11 mouse cellular contexts compared by ENCODE assay signal in the genomic region with DNA sequence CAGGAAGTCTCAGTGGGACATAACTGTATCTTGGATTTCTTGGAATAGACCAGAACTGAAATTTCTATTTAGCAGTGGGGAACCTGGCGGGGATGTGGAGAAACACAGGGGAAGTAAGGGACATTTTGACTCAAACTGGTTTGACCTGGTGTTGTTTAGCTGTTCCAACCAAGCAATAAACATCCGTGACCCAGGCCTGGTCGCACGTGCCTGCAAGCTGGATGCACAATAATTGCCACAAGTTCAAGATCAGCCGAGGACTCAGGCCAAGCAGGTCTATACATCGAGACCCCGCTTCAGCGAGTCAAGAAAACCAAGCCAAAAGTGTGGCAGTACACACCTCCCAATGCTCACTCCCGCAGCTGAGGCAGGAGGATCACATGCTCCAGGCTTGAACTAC. TPM values are rescaled to one million over a fixed set of nuclear protein-coding genes. Genes with fewer than 3 reads are reported as not detected.
DNase-seq lines count a peak whose midpoint lies in the region; ATAC-seq lines count a peak whose summit lies in the region.
"Had no signal": no experiment of that assay in that cellular context is flagged by ENCODE, and none has a peak within 500 bp of the region (broad histone marks: within the 10 kb centered on the region; RNA-seq: fewer than 3 reads in every experiment).

No protein-coding gene starts in this region.

- peak overlapping the region; percentile 37 for H3K4me3 ChIP-seq in hindbrain, embryonic 10.5 days
- H3K4me3 ChIP-seq in hindbrain, embryonic 11.5 days (ENCODE audit: low read depth, low read length): no peak overlapping the region
- H3K4me3 ChIP-seq in embryonic facial prominence, embryonic 12.5 days: peak overlapping the region; percentile 31; the same call in 1 of the 2 replicates
- H3K4me3 ChIP-seq in hindbrain, embryonic 15.5 days: peak overlapping the region; percentile 27; the same call in 1 of the 2 replicates
- peak overlapping the region; percentile 30 for H3K4me3 ChIP-seq in midbrain, embryonic 16.5 days (ENCODE audit: low read depth, low read length)

- no peak overlapping the region for H3K9ac ChIP-seq in hindbrain, embryonic 11.5 days (ENCODE audit: low read depth, low read length)
- H3K9ac ChIP-seq in embryonic facial prominence, embryonic 12.5 days: no peak overlapping the region
- no peak overlapping the region for H3K9ac ChIP-seq in hindbrain, embryonic 15.5 days
- peak overlapping the region; percentile 48; the same call in 1 of the 2 replicates for H3K9ac ChIP-seq in midbrain, embryonic 16.5 days (ENCODE audit: low read depth, low read length)
- H3K9ac ChIP-seq: lung, embryonic 15.5 days had no signal

- H3K9me3 ChIP-seq in hindbrain, embryonic 10.5 days: peaks cover 5% of the 10 kb centered on the region; the same call in 1 of the 2 replicates
- no peaks in the 10 kb centered on the region for H3K9me3 ChIP-seq in hindbrain, embryonic 11.5 days (ENCODE audit: control insufficient read depth, low read length)
- no peaks in the 10 kb centered on the region for H3K9me3 ChIP-seq in embryonic facial prominence, embryonic 12.5 days
- H3K9me3 ChIP-seq in hindbrain, embryonic 15.5 days: no peaks in the 10 kb centered on the region
- H3K9me3 ChIP-seq in midbrain, embryonic 16.5 days (replicated peaks; ENCODE audit: control insufficient read depth, low read length, poor library complexity, severe bottlenecking): no peaks in the 10 kb centered on the region
- H3K9me3 ChIP-seq: lung, embryonic 15.5 days had no signal

- peak overlapping the region; percentile 13 for H3K27ac ChIP-seq in hindbrain, embryonic 10.5 days
- no peak overlapping the region for H3K27ac ChIP-seq in hindbrain, embryonic 11.5 days (ENCODE audit: low read depth, low read length)
- peak overlapping the region; percentile 36; the same call in 1 of the 2 replicates for H3K27ac ChIP-seq in embryonic facial prominence, embryonic 12.5 days
- peak overlapping the region; percentile 25; the same call in 1 of the 2 replicates for H3K27ac ChIP-seq in hindbrain, embryonic 15.5 days (replicated peaks)
- peak overlapping the region; percentile 68 for H3K27ac ChIP-seq in midbrain, embryonic 16.5 days (ENCODE audit: low read length)
- H3K27ac ChIP-seq: lung, embryonic 15.5 days had no signal

- peaks cover 18% of the 10 kb centered on the region for H3K4me1 ChIP-seq in hindbrain, embryonic 10.5 days (replicated peaks)
- H3K4me1 ChIP-seq in hindbrain, embryonic 11.5 days (replicated peaks; ENCODE audit: control insufficient read depth, insufficient read depth, low read length): no peaks in the 10 kb centered on the region
- H3K4me1 ChIP-seq in embryonic facial prominence, embryonic 12.5 days: peaks cover 7% of the 10 kb centered on the region; the same call in 1 of the 2 replicates
- peaks cover 10% of the 10 kb centered on the region for H3K4me1 ChIP-seq in hindbrain, embryonic 15.5 days (replicated peaks)
- H3K4me1 ChIP-seq in midbrain, embryonic 16.5 days (ENCODE audit: control insufficient read depth, insufficient read depth, low read length): peaks cover 9% of the 10 kb centered on the region

- ATAC-seq in hindbrain, embryonic 11.5 days (ENCODE audit: low FRiP score): no peak
- ATAC-seq in embryonic facial prominence, embryonic 12.5 days (ENCODE audit: insufficient number of reproducible peaks, insufficient read depth, low FRiP score, low TSS enrichment): no peak
- no peak for ATAC-seq in hindbrain, embryonic 15.5 days (ENCODE audit: low FRiP score, low read depth)
- ATAC-seq in midbrain, embryonic 16.5 days: peak; percentile 1; the same call in 1 of the 2 replicates

- WGBS in hindbrain, embryonic 10.5 days: 53% methylated on average over 9 of the region's 9 CpGs
- 56% methylated on average over 9 of the region's 9 CpGs for WGBS in hindbrain, embryonic 11.5 days
- WGBS in embryonic facial prominence, embryonic 12.5 days: 50% methylated on average over 9 of the region's 9 CpGs
- WGBS in hindbrain, embryonic 15.5 days: 48% methylated on average over 9 of the region's 9 CpGs
- 54% methylated on average over 9 of the region's 9 CpGs for WGBS in midbrain, embryonic 16.5 days

- H3K4me2 ChIP-seq in hindbrain, embryonic 11.5 days (replicated peaks; ENCODE audit: low read depth, low read length): no peak overlapping the region
- H3K4me2 ChIP-seq in embryonic facial prominence, embryonic 12.5 days (replicated peaks): peak overlapping the region; percentile 37
- peak overlapping the region; percentile 44 for H3K4me2 ChIP-seq in hindbrain, embryonic 15.5 days
- peak overlapping the region; percentile 50 for H3K4me2 ChIP-seq in midbrain, embryonic 16.5 days (ENCODE audit: low read length)

- no peak for DNase-seq in hindbrain, embryonic 10.5 days (ENCODE audit: low spot score)
- no peak for DNase-seq in hindbrain, embryonic 11.5 days (ENCODE audit: low spot score)
- no peak for DNase-seq in thymus, adult 18-20 months
- DNase-seq in ovary, postnatal 14 days (ENCODE audit: low spot score): no peak
- DNase-seq in layer of hippocampus, postnatal 36 days: no peak
- DNase-seq: gastrocnemius, postnatal 25 days had no signal

- H3K27me3 ChIP-seq in hindbrain, embryonic 10.5 days (ENCODE audit: insufficient read depth, poor library complexity, severe bottlenecking): peaks cover 22% of the 10 kb centered on the region
- no peaks in the 10 kb centered on the region for H3K27me3 ChIP-seq in hindbrain, embryonic 11.5 days (ENCODE audit: control insufficient read depth, insufficient read depth, low read length)
- 0 out of 2 replicates have a peak, but pooled peaks cover 6% of the 10 kb centered on the region for H3K27me3 ChIP-seq in embryonic facial prominence, embryonic 12.5 days
- H3K27me3 ChIP-seq in hindbrain, embryonic 15.5 days: no peaks in the 10 kb centered on the region; the same call in 1 of the 2 replicates
- no peaks in the 10 kb centered on the region for H3K27me3 ChIP-seq in midbrain, embryonic 16.5 days (ENCODE audit: control insufficient read depth, insufficient read depth, low read depth, low read length)
- H3K27me3 ChIP-seq: lung, embryonic 15.5 days had no signal

- no peaks in the 10 kb centered on the region for H3K36me3 ChIP-seq in hindbrain, embryonic 10.5 days
- no peaks in the 10 kb centered on the region for H3K36me3 ChIP-seq in hindbrain, embryonic 11.5 days (ENCODE audit: control insufficient read depth, insufficient read depth, low read length)
- H3K36me3 ChIP-seq in embryonic facial prominence, embryonic 12.5 days: no peaks in the 10 kb centered on the region
- no peaks in the 10 kb centered on the region for H3K36me3 ChIP-seq in hindbrain, embryonic 15.5 days
- no peaks in the 10 kb centered on the region for H3K36me3 ChIP-seq in midbrain, embryonic 16.5 days (ENCODE audit: control insufficient read depth, insufficient read depth, low read length)
- H3K36me3 ChIP-seq: lung, embryonic 15.5 days had no signal

RNA-seq across cellular contexts. Expression of a gene that starts 15.5 kb away (rescaled TPM):
- polyA plus RNA-seq in hindbrain, embryonic 10.5 days (2016; fragmentation: Nextera tagmentation; extraction: Ambion mirVana): 7.2 and 8.8 TPM in 2 replicates
- 13.4 and 14.7 TPM in 2 replicates for polyA plus RNA-seq in hindbrain, embryonic 11.5 days (2014; fragmentation: Nextera tagmentation; extraction: Ambion mirVana)
- 13.1 and 14.9 TPM in 2 replicates for polyA plus RNA-seq in embryonic facial prominence, embryonic 12.5 days (2016; fragmentation: Nextera tagmentation; extraction: Ambion mirVana)
- 18.9 and 19.2 TPM in 2 replicates for polyA plus RNA-seq in hindbrain, embryonic 15.5 days (2015; fragmentation: Nextera tagmentation; extraction: Ambion mirVana)
- 13.6 and 15.0 TPM in 2 replicates for polyA plus RNA-seq in midbrain, embryonic 16.5 days (2015; fragmentation: Nextera tagmentation; extraction: Ambion mirVana)
- total RNA-seq in layer of hippocampus, postnatal 36 days (2021): 10 to 100 TPM; 18.2 to 18.4 TPM

RNA-seq across cellular contexts. Expression of a gene that starts 15.7 kb away (rescaled TPM):
- 0.22 and 0.44 TPM in 2 replicates for polyA plus RNA-seq in hindbrain, embryonic 10.5 days (2016; fragmentation: Nextera tagmentation; extraction: Ambion mirVana)
- 0.11 and 0.14 TPM in 2 replicates for polyA plus RNA-seq in hindbrain, embryonic 11.5 days (2014; fragmentation: Nextera tagmentation; extraction: Ambion mirVana)
- polyA plus RNA-seq in embryonic facial prominence, embryonic 12.5 days (2016; fragmentation: Nextera tagmentation; extraction: Ambion mirVana): 0.87 and 1.2 TPM in 2 replicates
- polyA plus RNA-seq in hindbrain, embryonic 15.5 days (2015; fragmentation: Nextera tagmentation; extraction: Ambion mirVana): 6.1 and 6.4 TPM in 2 replicates
- 9.6 and 11.0 TPM in 2 replicates for polyA plus RNA-seq in midbrain, embryonic 16.5 days (2015; fragmentation: Nextera tagmentation; extraction: Ambion mirVana)
- total RNA-seq in layer of hippocampus, postnatal 36 days (2021): 10 to 100 TPM; 23.2 to 23.4 TPM
- polyA plus RNA-seq: activated CD4-positive, CD25-positive, alpha-beta regulatory T cell, adult 4 months had no signal

RNA-seq across cellular contexts. Expression of a gene that starts 23.8 kb away (rescaled TPM):
- polyA plus RNA-seq in hindbrain, embryonic 10.5 days (2016; fragmentation: Nextera tagmentation; extraction: Ambion mirVana): 0.45 and 1.3 TPM in 2 replicates
- 0.54 and 0.70 TPM in 2 replicates for polyA plus RNA-seq in hindbrain, embryonic 11.5 days (2014; fragmentation: Nextera tagmentation; extraction: Ambion mirVana)
- 1.0 and 2.2 TPM in 2 replicates for polyA plus RNA-seq in embryonic facial prominence, embryonic 12.5 days (2016; fragmentation: Nextera tagmentation; extraction: Ambion mirVana)
- polyA plus RNA-seq in hindbrain, embryonic 15.5 days (2015; fragmentation: Nextera tagmentation; extraction: Ambion mirVana): 0.76 and 1.2 TPM in 2 replicates
- polyA plus RNA-seq in midbrain, embryonic 16.5 days (2015; fragmentation: Nextera tagmentation; extraction: Ambion mirVana): 0.38 and 0.40 TPM in 2 replicates
- 1 to 10 TPM; 4.9 to 5.2 TPM for total RNA-seq in layer of hippocampus, postnatal 36 days (2021)
- polyA plus RNA-seq: activated CD4-positive, CD25-positive, alpha-beta regulatory T cell, adult 4 months had no signal

RNA-seq across cellular contexts. Expression of a gene that starts 27.4 kb away (rescaled TPM):
- 341 and 365 TPM in 2 replicates for polyA plus RNA-seq in hindbrain, embryonic 10.5 days (2016; fragmentation: Nextera tagmentation; extraction: Ambion mirVana)
- 227 and 240 TPM in 2 replicates for polyA plus RNA-seq in hindbrain, embryonic 11.5 days (2014; fragmentation: Nextera tagmentation; extraction: Ambion mirVana)
- polyA plus RNA-seq in embryonic facial prominence, embryonic 12.5 days (2016; fragmentation: Nextera tagmentation; extraction: Ambion mirVana): 332 and 349 TPM in 2 replicates
- 213 and 229 TPM in 2 replicates for polyA plus RNA-seq in hindbrain, embryonic 15.5 days (2015; fragmentation: Nextera tagmentation; extraction: Ambion mirVana)
- 174 and 188 TPM in 2 replicates for polyA plus RNA-seq in midbrain, embryonic 16.5 days (2015; fragmentation: Nextera tagmentation; extraction: Ambion mirVana)
- 100 to 1,000 TPM; 148 to 156 TPM for total RNA-seq in layer of hippocampus, postnatal 36 days (2021)

RNA-seq across cellular contexts. Expression of a gene that starts 34.6 kb away (rescaled TPM):
- polyA plus RNA-seq in hindbrain, embryonic 10.5 days (2016; fragmentation: Nextera tagmentation; extraction: Ambion mirVana): 648 and 654 TPM in 2 replicates
- polyA plus RNA-seq in hindbrain, embryonic 11.5 days (2014; fragmentation: Nextera tagmentation; extraction: Ambion mirVana): 466 and 480 TPM in 2 replicates
- polyA plus RNA-seq in embryonic facial prominence, embryonic 12.5 days (2016; fragmentation: Nextera tagmentation; extraction: Ambion mirVana): 403 and 464 TPM in 2 replicates
- polyA plus RNA-seq in hindbrain, embryonic 15.5 days (2015; fragmentation: Nextera tagmentation; extraction: Ambion mirVana): 711 and 737 TPM in 2 replicates
- 455 and 532 TPM in 2 replicates for polyA plus RNA-seq in midbrain, embryonic 16.5 days (2015; fragmentation: Nextera tagmentation; extraction: Ambion mirVana)
- 100 to 1,000 TPM; 443 to 467 TPM for total RNA-seq in layer of hippocampus, postnatal 36 days (2021)
